Mouse (Mus musculus) lung, postnatal 0 days (tissue): ENCODE measurements around the gene Fasn. TPM values are rescaled to one million over a fixed set of nuclear protein-coding genes. Genes with fewer than 3 reads are reported as not detected.
"Not testable (repeated sequence)": the region's sequence is repeated elsewhere in the genome, so short reads cannot be mapped to it uniquely, and the experiment has no call there.

Experiments used
- ATAC-seq: fragments of 200-750 bp; cut with Nextera tagmentation; 2 replicates; pipeline ENCODE4 v1.8.0; 2017; ENCODE audit warnings: moderate library complexity
- DNase-seq: peaks from one replicate; pipeline ENCODE4 v3.0.0-alpha.2; 2016; ENCODE audit warnings: low spot score
- H3K27ac ChIP-seq: fragments of 300-500 bp; sonication (generic); 2 replicates; pipeline ENCODE4 v1.5.1; 2014; ENCODE audit warnings: antibody characterized with exemption, mild to moderate bottlenecking, low read length, mixed read lengths
- H3K27me3 ChIP-seq: fragments of 300-500 bp; sonication (generic); replicated peaks from 2 replicates; pipeline ENCODE4 v1.6.1; 2014; ENCODE audit warnings: low read length, mixed read lengths; ENCODE audit not compliant: insufficient read depth
- H3K36me3 ChIP-seq: fragments of 300-500 bp; sonication (generic); 2 replicates; pipeline ENCODE4 v1.6.1; 2014; ENCODE audit warnings: low read length, mixed read lengths; ENCODE audit not compliant: insufficient read depth
- H3K4me1 ChIP-seq: fragments of 300-500 bp; sonication (generic); 2 replicates; pipeline ENCODE4 v1.6.1; 2014; ENCODE audit warnings: antibody characterized with exemption, low read depth, low read length, mixed read lengths; ENCODE audit not compliant: insufficient read depth
- H3K4me2 ChIP-seq: fragments of 300-500 bp; sonication (generic); replicated peaks from 2 replicates; pipeline ENCODE4 v1.6.1; 2014; ENCODE audit warnings: low read depth, mild to moderate bottlenecking, low read length, moderate library complexity, mixed read lengths
- H3K4me3 ChIP-seq: fragments of 300-500 bp; sonication (generic); 2 replicates; pipeline ENCODE4 v1.5.1; 2014; ENCODE audit warnings: low read depth, low read length
- H3K9ac ChIP-seq: fragments of 300-500 bp; sonication (generic); replicated peaks from 2 replicates; pipeline ENCODE4 v1.6.1; 2014; ENCODE audit warnings: low read depth, mild to moderate bottlenecking
- H3K9me3 ChIP-seq: fragments of 300-500 bp; sonication (generic); 2 replicates; pipeline ENCODE4 v1.6.1; 2016; ENCODE audit warnings: low read length, mixed read lengths
- CTCF ChIP-seq: IDR thresholded peaks from 2 replicates; pipeline ENCODE4 v1.5.1; 2016; ENCODE audit warnings: antibody characterized with exemption, mild to moderate bottlenecking
- EP300 ChIP-seq: IDR thresholded peaks from 2 replicates; pipeline ENCODE4 v1.6.1; 2016; ENCODE audit warnings: antibody characterized with exemption, mild to moderate bottlenecking, control low read depth
- WGBS: fragments of 180-500 bp; shearing (Covaris S2); extraction: QIAGEN DNeasy Blood & Tissue Kit; methylation state at CpG from one replicate; pipeline ENCODE4 v1.1.7; 2014; 5-methylcytosine and 5-hydroxymethylcytosine counted together
- polyA plus RNA-seq: library from polyadenylated mRNA; unstranded; fragments of >200 nt; fragmentation: Nextera tagmentation; extraction: Ambion mirVana; gene quantifications from 2 replicates; pipeline ENCODE4 v1.2.1, GENCODE M21; 2015

Fasn gene
- polyA plus RNA-seq, 1 experiment from 2014 or later, result 63.8 TPM

DNA sequence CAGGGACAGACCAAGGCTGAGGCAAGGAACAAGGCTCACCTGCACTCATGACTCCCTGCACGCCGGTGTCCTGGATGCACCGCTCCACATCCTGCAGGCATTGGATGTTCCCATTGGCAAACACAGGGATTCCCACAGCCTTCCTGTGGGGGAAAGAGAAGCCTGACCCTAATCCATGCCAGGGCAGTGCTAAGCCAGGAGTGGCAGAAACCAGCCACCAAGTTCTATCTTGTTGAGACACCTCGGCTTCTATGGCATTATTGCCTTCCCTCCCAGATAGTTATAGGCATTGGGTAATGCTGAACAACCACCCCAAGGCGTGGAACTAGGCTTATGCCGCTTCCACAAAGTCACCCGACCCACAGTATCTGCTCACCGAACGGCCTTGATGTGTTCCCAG is 31.7 kb downstream of the Fasn start:
- H3K9me3 ChIP-seq, result no peaks in the 10 kb centered on the region
- H3K36me3 ChIP-seq, result peaks cover 38% of the 10 kb centered on the region; the same call in 1 of the 2 replicates
- H3K4me3 ChIP-seq, result no peak overlapping the region
- peaks cover 9% of the 10 kb centered on the region for H3K4me1 ChIP-seq
- DNase-seq (no peak), ATAC-seq (no peak)
- TF ChIP-seq EP300 (no peak), CTCF (no peak)
- H3K4me2 ChIP-seq, result no peak overlapping the region
- no peak overlapping the region for H3K27ac ChIP-seq
- no peaks in the 10 kb centered on the region for H3K27me3 ChIP-seq
- no peak overlapping the region for H3K9ac ChIP-seq
- WGBS, result 91% methylated on average over 9 of the region's 9 CpGs

- Histone ChIP-seq H3K36me3 (peaks cover 47% of the 10 kb centered on the region; the same call in 1 of the 2 replicates), H3K9ac (no peak overlapping the region), H3K4me2 (no peak overlapping the region), H3K4me3 (no peak overlapping the region), H3K27me3 (no peaks in the 10 kb centered on the region), H3K9me3 (no peaks in the 10 kb centered on the region), H3K4me1 (peaks cover 6% of the 10 kb centered on the region; the same call in 1 of the 2 replicates), H3K27ac (no peak overlapping the region)
- TF ChIP-seq EP300, result no peak
- TF ChIP-seq CTCF, result peak; percentile 32
- WGBS, result 76% methylated on average over 3 of the region's 3 CpGs
- DNase-seq (no peak), ATAC-seq (no peak)
Observed at GRCm38 (mm10) chr11:120789810-120790209, 34.5 kb downstream of the Fasn start.

DNA sequence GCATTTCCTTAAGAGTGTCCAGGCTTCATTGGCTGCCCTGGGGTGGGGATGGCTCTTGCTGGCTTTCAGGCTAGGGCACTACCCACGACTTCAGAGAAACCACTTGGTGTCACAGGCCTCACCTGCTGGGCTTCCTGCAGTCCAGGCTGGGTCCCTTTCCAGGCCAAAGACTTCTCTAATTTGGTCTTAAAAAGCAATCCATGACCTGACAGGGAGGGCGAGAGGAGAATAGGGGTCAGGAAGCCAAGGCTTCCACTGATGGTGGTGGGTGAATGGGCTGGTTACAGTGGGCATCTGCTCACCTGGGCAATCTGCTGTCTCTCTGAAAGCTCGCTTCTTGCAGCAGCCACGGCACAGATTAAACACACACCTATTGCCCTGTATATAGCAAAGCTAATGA is 35.0 kb downstream of the Fasn start:
- no peak for ATAC-seq
- WGBS, result 86% methylated on average over 4 of the region's 4 CpGs
- TF ChIP-seq EP300 (no peak), CTCF (no peak)
- Histone ChIP-seq H3K36me3 (peaks cover 47% of the 10 kb centered on the region; the same call in 1 of the 2 replicates), H3K9me3 (no peaks in the 10 kb centered on the region), H3K4me1 (peaks cover 7% of the 10 kb centered on the region; the same call in 1 of the 2 replicates), H3K4me3 (no peak overlapping the region), H3K27ac (no peak overlapping the region), H3K9ac (no peak overlapping the region), H3K27me3 (no peaks in the 10 kb centered on the region), H3K4me2 (no peak overlapping the region)
- DNase-seq, result no peak

DNA sequence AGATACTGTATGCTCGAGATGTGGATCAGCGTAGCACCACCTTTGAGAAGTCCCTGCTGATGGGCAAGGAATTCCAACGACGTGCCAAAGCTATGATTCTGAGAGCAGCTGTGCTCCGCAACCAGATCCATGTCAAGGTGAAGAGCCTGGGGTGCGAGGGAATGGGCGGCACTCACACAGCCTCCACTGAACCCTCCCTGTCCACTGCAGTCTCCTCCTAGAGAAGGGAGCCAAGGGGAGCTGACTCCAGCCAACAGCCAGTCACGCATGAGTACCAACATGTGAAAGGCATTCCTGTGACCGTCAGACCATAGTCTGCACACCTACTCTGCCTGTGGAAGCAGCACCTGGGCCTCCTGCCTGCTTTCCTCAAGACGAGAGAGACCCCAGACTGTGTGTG is 35.9 kb downstream of the Fasn start:
- WGBS, result 83% methylated on average over 9 of the region's 10 CpGs
- H3K4me2 ChIP-seq, ATAC-seq: not testable (repeated sequence)

DNA sequence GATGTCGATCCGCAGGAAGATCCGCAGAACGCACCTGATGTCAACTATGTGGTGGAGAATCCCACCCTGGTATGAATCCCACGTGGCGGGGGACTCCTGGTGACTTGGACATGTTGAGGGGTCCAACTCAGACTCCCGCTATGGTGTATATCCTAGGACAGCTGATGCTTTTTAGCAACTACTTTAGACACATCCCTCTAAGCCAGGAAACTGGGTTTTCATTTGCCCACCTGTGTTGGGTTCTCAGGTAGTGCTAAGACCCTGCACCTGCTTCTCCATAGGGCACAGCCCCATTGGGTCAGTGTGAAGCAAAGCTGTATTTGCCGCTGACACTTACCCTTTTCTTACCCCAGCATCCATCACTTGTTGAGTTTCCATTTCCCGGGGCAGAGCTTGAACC is 39.2 kb downstream of the Fasn start:
- H3K36me3 ChIP-seq, result peaks cover 17% of the 10 kb centered on the region; the same call in 1 of the 2 replicates
- no peaks in the 10 kb centered on the region for H3K9me3 ChIP-seq
- H3K4me3 ChIP-seq, result peak overlapping the region; percentile 80
- TF ChIP-seq CTCF (no peak), EP300 (no peak)
- no peak for ATAC-seq
- H3K27me3 ChIP-seq, result no peaks in the 10 kb centered on the region
- DNase-seq, result no peak
- H3K9ac ChIP-seq, result peak overlapping the region; percentile 84
- 29% methylated on average over 9 of the region's 9 CpGs for WGBS
- H3K4me2 ChIP-seq, result peak overlapping the region; percentile 99
- peaks cover 13% of the 10 kb centered on the region; the same call in 1 of the 2 replicates for H3K4me1 ChIP-seq
- peak overlapping the region; percentile 82; the same call in 1 of the 2 replicates for H3K27ac ChIP-seq

More for the DNA sequence above, 35.9 kb downstream of the Fasn start:
- H3K27me3 ChIP-seq, DNase-seq, H3K4me1 ChIP-seq, H3K4me3 ChIP-seq, H3K9ac ChIP-seq, H3K9me3 ChIP-seq, H3K27ac ChIP-seq: not testable (repeated sequence)
- peaks cover 42% of the 10 kb centered on the region; the same call in 1 of the 2 replicates for H3K36me3 ChIP-seq

DNA sequence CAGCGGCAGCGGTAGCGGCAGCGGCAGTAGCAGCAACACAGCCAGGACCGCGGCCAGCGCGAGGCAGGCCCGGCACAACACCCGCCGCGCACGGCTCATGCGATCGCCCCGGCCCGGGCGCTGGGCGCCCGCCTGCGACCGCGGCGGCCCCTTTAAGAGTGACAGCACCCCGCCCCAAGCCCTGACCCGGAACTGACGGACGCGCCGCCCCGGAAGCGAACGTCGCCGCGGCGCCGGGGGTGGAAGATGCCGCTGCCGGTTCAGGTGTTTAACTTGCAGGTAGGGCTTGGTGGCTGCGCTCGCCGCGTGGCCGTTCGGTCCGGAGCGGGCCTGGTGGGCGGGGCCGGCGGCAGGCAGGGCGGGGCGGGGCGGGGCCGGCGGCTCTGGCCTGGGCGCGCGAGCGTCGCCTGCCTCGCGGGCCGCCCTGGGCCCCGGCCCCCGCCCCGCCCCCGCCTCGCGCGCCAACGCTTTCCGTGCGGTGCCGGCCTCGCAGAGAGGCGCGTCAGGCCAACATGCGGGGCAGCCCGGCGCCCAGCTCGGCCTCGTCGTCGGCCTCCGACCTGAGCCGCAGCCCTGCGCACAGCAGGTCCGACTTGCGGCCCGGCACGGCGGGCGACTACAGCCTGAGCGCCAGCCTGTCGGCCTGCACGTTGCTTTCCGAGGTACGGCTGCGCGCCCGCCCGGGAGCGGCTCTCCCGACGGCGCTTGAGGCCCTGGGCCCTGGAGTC is 40.1 kb downstream of the Fasn start, which contains the start of the genes Rfng and Gps1:
Rfng (minus strand) TSS at position 144 of the 728 bp plus-strand sequence.
Gps1 (plus strand) TSS at position 209 of the 728 bp plus-strand sequence.
- Histone ChIP-seq H3K27me3 (no peaks in the 10 kb centered on the region), H3K4me2 (peak within 1 kb of the TSS; percentile 99), H3K27ac (peak within 1 kb of the TSS; percentile 82), H3K9ac (peak within 1 kb of the TSS; percentile 84), H3K4me3 (peak within 1 kb of the TSS; percentile 80), H3K9me3 (no peaks in the 10 kb centered on the region), H3K36me3 (peaks cover 12% of the 10 kb centered on the region; the same call in 1 of the 2 replicates), H3K4me1 (peaks cover 13% of the 10 kb centered on the region; the same call in 1 of the 2 replicates)
- under 1% methylated on average over 71 of the region's 107 CpGs for WGBS
- TF ChIP-seq EP300 (no peak), CTCF (no peak)
- ATAC-seq (peak; percentile 88), DNase-seq (peak; percentile 92)
